Mouse (Mus musculus): ENCODE results near the gene Hpgd. TPM values are rescaled to one million over a fixed set of nuclear protein-coding genes. Genes with fewer than 3 reads are reported as not detected.

Gene Hpgd
- polyA plus RNA-seq, 1 experiment, result 0.03 TPM

DNA sequence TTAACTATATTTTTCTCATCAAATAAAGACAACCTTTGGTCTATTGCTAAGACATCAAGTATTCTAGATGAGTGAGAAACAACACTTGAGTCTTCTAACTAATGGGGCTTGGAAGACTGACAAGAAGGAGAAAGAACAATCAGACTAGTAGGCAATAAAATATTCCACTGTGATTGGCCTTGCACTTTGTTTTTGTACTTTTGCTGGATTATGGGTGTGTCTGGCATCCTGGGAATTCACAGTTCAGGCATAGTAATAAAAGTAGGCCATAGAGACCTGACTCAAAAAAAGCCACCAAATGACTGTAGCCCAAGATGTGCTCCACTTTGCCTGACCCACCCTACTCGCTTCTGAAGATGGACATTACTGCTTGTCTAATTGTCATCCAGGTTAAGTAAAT lies 50.0 kb downstream of the Hpgd start:
- H3K4me1 ChIP-seq (ENCODE audit: control insufficient read depth), result no peaks in the 10 kb centered on the region
- no peaks in the 10 kb centered on the region for H3K36me3 ChIP-seq (ENCODE audit: control insufficient read depth)
- no peaks in the 10 kb centered on the region for H3K9me3 ChIP-seq (ENCODE audit: control insufficient read depth, low read length)
- H3K27me3 ChIP-seq (ENCODE audit: control insufficient read depth), result no peaks in the 10 kb centered on the region
- no peak overlapping the region for H3K4me3 ChIP-seq (replicated peaks)
- no peak for TF ChIP-seq TAL1 (IDR thresholded peaks at IDR 0.05; ENCODE audit: low read length)
- no peak for TF ChIP-seq GATA1 (IDR thresholded peaks at IDR 0.05; ENCODE audit: low read length)

DNA sequence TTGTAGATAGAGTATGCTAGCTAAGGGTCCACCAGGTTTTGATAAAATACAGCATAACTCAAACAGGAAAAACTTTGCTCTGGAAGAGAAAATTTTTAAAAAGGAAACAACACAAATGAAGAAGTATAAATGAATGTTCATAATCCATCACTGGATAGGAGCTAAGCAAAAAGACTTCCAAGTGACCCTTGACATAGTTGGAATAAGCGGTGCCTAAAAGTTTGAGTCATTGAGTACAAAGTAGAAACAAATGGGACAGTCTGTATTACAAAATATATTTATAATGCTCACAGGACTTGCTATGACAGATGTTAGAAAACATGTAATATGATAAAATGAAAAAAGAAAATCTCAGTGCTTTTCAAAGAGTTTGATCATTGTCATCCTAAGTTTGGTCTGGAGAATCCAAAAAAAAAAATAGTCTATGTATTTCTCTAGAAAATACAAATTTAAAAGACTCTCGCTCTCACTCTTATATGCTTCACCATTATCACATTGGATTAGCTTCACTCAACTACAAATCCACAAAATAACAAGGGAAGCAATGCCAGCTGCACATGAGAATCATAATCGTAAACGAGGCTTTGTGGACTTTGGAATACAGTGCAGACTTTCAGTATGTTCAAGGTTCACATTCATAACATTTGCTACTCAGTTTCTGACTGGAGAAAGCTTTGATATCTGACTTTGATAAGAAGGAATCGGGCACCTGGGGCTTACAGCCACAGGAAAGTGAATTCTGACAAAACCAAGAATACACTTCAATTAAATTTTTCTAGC lies 51.4 kb downstream of the Hpgd start:
- H3K36me3 ChIP-seq (ENCODE audit: control insufficient read depth), result no peaks in the 10 kb centered on the region
- H3K4me1 ChIP-seq (ENCODE audit: control insufficient read depth), result no peaks in the 10 kb centered on the region
- no peaks in the 10 kb centered on the region for H3K27me3 ChIP-seq (ENCODE audit: control insufficient read depth)
- no peaks in the 10 kb centered on the region for H3K9me3 ChIP-seq (ENCODE audit: control insufficient read depth, low read length)
- TF ChIP-seq GATA1 (IDR thresholded peaks at IDR 0.05; ENCODE audit: low read length), result no peak
- no peak overlapping the region for H3K4me3 ChIP-seq (replicated peaks)

DNA sequence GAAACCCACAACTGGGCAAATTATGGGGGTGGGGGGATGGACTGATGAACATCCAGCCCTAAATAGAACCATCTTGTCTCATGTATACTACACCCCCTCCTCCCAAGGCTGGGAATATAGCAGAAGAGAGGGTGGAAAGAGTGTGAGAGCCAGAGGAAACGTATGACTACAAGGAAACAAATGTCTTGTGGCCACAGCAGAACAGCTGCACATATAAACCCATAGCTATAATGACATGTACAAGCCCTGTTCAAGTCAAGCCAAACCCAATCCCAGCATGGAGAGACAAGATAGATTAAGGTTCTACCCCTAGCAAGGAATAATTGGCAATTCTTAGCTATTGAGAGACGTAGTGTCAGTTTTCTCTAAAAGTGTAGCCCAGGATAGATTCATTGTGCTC lies 68.8 kb downstream of the Hpgd start:
- Histone ChIP-seq H3K9me3 (ENCODE audit: control insufficient read depth, low read length) (no peaks in the 10 kb centered on the region), H3K27me3 (ENCODE audit: control insufficient read depth) (no peaks in the 10 kb centered on the region)
- TF ChIP-seq GATA1 (IDR thresholded peaks at IDR 0.05; ENCODE audit: low read length), result no peak
- no peak for TF ChIP-seq TAL1 (IDR thresholded peaks at IDR 0.05; ENCODE audit: low read length)

More for the DNA sequence above, 68.8 kb downstream of the Hpgd start:
- Histone ChIP-seq H3K4me1 (ENCODE audit: control insufficient read depth) (no peaks in the 10 kb centered on the region), H3K4me3 (replicated peaks) (no peak overlapping the region), H3K36me3 (ENCODE audit: control insufficient read depth) (no peaks in the 10 kb centered on the region)
